Comparison of ENCODE assay signal across 8 mouse cellular contexts in the genomic region with DNA sequence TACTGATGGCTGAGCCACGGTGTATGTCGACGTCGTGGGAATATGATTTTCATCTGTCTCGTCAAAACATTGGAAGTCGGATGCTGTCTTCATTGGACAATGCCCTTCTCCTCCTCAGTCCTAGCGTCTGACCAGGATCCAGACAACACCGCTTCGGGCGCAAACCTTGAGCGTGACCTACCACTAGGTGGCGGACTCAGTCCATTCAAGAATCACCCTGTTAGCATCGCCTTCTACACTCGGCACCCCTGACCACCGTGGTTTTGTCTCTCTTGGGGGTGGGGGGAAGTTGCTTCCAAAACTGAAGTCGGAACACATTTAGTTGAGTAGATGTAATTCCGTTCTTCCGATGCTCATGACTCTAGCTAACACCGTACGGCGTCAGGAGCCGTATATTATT. TPM values are rescaled to one million over a fixed set of nuclear protein-coding genes. Genes with fewer than 3 reads are reported as not detected.
DNase-seq lines count a peak whose midpoint lies in the region; ATAC-seq and TF ChIP-seq lines count a peak whose summit lies in the region.

No protein-coding gene starts in this region.

- peak overlapping the region; percentile 58; the same call in 1 of the 2 replicates for H3K9ac ChIP-seq in forebrain, embryonic 13.5 days
- peak overlapping the region; percentile 74 for H3K9ac ChIP-seq in heart, postnatal 0 days (replicated peaks; ENCODE audit: low read depth, low read length)
- 0 out of 2 replicates have a peak overlapping the region, but pooled peaks have one; percentile 37 for H3K9ac ChIP-seq in liver, embryonic 13.5 days

- peak; percentile 98 for TF ChIP-seq CTCF in heart, postnatal 0 days (IDR thresholded peaks at IDR 0.05; ENCODE audit: low read depth)

- no peaks in the 10 kb centered on the region for H3K9me3 ChIP-seq in forebrain, embryonic 13.5 days (replicated peaks)
- no peaks in the 10 kb centered on the region for H3K9me3 ChIP-seq in heart, postnatal 0 days (replicated peaks; ENCODE audit: control insufficient read depth, low read length)
- no peaks in the 10 kb centered on the region for H3K9me3 ChIP-seq in liver, embryonic 13.5 days (replicated peaks)

- H3K36me3 ChIP-seq in forebrain, embryonic 13.5 days (ENCODE audit: poor library complexity, severe bottlenecking) = no peaks in the 10 kb centered on the region
- no peaks in the 10 kb centered on the region for H3K36me3 ChIP-seq in heart, postnatal 0 days (replicated peaks; ENCODE audit: control insufficient read depth, insufficient read depth, low read length)
- H3K36me3 ChIP-seq in liver, embryonic 13.5 days = no peaks in the 10 kb centered on the region

- no peak overlapping the region for H3K27ac ChIP-seq in forebrain, embryonic 13.5 days
- peak overlapping the region; percentile 100 for H3K27ac ChIP-seq in heart, postnatal 0 days (ENCODE audit: low read depth)
- no peak overlapping the region for H3K27ac ChIP-seq in liver, embryonic 13.5 days

- peak overlapping the region; percentile 88 for H3K4me2 ChIP-seq in forebrain, embryonic 13.5 days
- H3K4me2 ChIP-seq in heart, postnatal 0 days (ENCODE audit: low read depth, low read length) = peak overlapping the region; percentile 97
- H3K4me2 ChIP-seq in liver, embryonic 13.5 days = peak overlapping the region; percentile 71

- 1% methylated on average over 22 of the region's 22 CpGs for WGBS in forebrain, embryonic 13.5 days
- under 1% methylated on average over 22 of the region's 22 CpGs for WGBS in heart, postnatal 0 days
- under 1% methylated on average over 22 of the region's 22 CpGs for WGBS in liver, embryonic 13.5 days (ENCODE audit: insufficient replicate concordance)

- H3K4me3 ChIP-seq in forebrain, embryonic 13.5 days = peak overlapping the region; percentile 41
- H3K4me3 ChIP-seq in heart, postnatal 0 days (ENCODE audit: low read depth, low read length) = peak overlapping the region; percentile 76
- peak overlapping the region; percentile 50 for H3K4me3 ChIP-seq in liver, embryonic 13.5 days (replicated peaks)

- peaks cover 57% of the 10 kb centered on the region for H3K27me3 ChIP-seq in forebrain, embryonic 13.5 days
- H3K27me3 ChIP-seq in heart, postnatal 0 days (ENCODE audit: control insufficient read depth, insufficient read depth, low read length) = no peaks in the 10 kb centered on the region
- peaks cover 100% of the 10 kb centered on the region for H3K27me3 ChIP-seq in liver, embryonic 13.5 days

- ATAC-seq in forebrain, embryonic 13.5 days = peak; percentile 44
- ATAC-seq in heart, postnatal 0 days (ENCODE audit: insufficient read depth, low read depth) = peak; percentile 45
- ATAC-seq in liver, embryonic 13.5 days (ENCODE audit: low read depth) = no peak

- H3K4me1 ChIP-seq in forebrain, embryonic 13.5 days = peaks cover 59% of the 10 kb centered on the region
- peaks cover 19% of the 10 kb centered on the region for H3K4me1 ChIP-seq in heart, postnatal 0 days (ENCODE audit: control insufficient read depth, insufficient read depth)
- peaks cover 58% of the 10 kb centered on the region for H3K4me1 ChIP-seq in liver, embryonic 13.5 days (replicated peaks)

- DNase-seq in CD4-positive helper T cell, adult 2 months (ENCODE audit: low read depth, low spot score) = peak; percentile 84
- peak; percentile 58 for DNase-seq in c-Kit-positive CD71-positive TER-119-positive erythroid progenitor cells, embryonic 14.5 days (ENCODE audit: low spot score)
- peak; percentile 93 for DNase-seq in heart, postnatal 0 days (ENCODE audit: low spot score)
- DNase-seq in kidney, postnatal 25 days = peak; percentile 91 to 95
- peak; percentile 63 for DNase-seq in liver, embryonic 13.5 days
- peak; percentile 89 for DNase-seq in naive thymus-derived CD4-positive, alpha-beta T cell, adult 2 months (ENCODE audit: low read depth)
- DNase-seq in spleen, postnatal 4 days (ENCODE audit: low spot score in 2 of 2) = peak; percentile 76 to 92

- no peak for TF ChIP-seq EP300 in heart, postnatal 0 days (IDR thresholded peaks at IDR 0.05; ENCODE audit: low read depth)

RNA-seq across cellular contexts. Expression of gene Gm37419, which starts 4.1 kb away (rescaled TPM):
- not detected in 2 replicates for polyA plus RNA-seq in forebrain, embryonic 13.5 days (2015; fragmentation: Nextera tagmentation; extraction: Ambion mirVana)
- total RNA-seq in heart, postnatal 0 days (2014; rRNA removed; ENCODE audit: low replicate concordance) = not detected in 2 replicates
- polyA plus RNA-seq in heart, postnatal 0 days (2015; fragmentation: Nextera tagmentation; extraction: Ambion mirVana) = not detected in 2 replicates
- not detected in 2 replicates for polyA plus RNA-seq in liver, embryonic 13.5 days (2015; fragmentation: Nextera tagmentation; extraction: Ambion mirVana)

RNA-seq across cellular contexts. Expression of gene Bcl6, which starts 4.5 kb away (rescaled TPM):
- polyA plus RNA-seq in forebrain, embryonic 13.5 days (2015; fragmentation: Nextera tagmentation; extraction: Ambion mirVana) = 0.81 and 0.84 TPM in 2 replicates
- 0.23 and 2.8 TPM in 2 replicates for total RNA-seq in heart, postnatal 0 days (2014; rRNA removed; ENCODE audit: low replicate concordance)
- 0.19 and 0.25 TPM in 2 replicates for polyA plus RNA-seq in heart, postnatal 0 days (2015; fragmentation: Nextera tagmentation; extraction: Ambion mirVana)
- 0.21 and 0.24 TPM in 2 replicates for polyA plus RNA-seq in liver, embryonic 13.5 days (2015; fragmentation: Nextera tagmentation; extraction: Ambion mirVana)

RNA-seq across cellular contexts. Expression of gene Rtp2, which starts 52.0 kb away (rescaled TPM):
- polyA plus RNA-seq in forebrain, embryonic 13.5 days (2015; fragmentation: Nextera tagmentation; extraction: Ambion mirVana) = not detected in 2 replicates
- not detected in 2 replicates for total RNA-seq in heart, postnatal 0 days (2014; rRNA removed; ENCODE audit: low replicate concordance)
- polyA plus RNA-seq in heart, postnatal 0 days (2015; fragmentation: Nextera tagmentation; extraction: Ambion mirVana) = not detected in 2 replicates
- polyA plus RNA-seq in liver, embryonic 13.5 days (2015; fragmentation: Nextera tagmentation; extraction: Ambion mirVana) = not detected in 2 replicates
